Mouse (Mus musculus) brain, embryonic 14.5 days (tissue): Measurements from ENCODE around the gene Trim28.

Experiments used
- CTCF ChIP-seq: fragments of 200-500 bp; IDR thresholded peaks from 2 replicates; pipeline ENCODE4 v1.5.1; 2012; ENCODE audit warnings: inconsistent platforms, mild to moderate bottlenecking, moderate library complexity, borderline replicate concordance; ENCODE audit not compliant: insufficient read depth, insufficient read length; ENCODE audit errors: extremely low read depth
- POLR2A ChIP-seq: fragments of 200-500 bp; IDR thresholded peaks from 2 replicates; pipeline ENCODE4 v1.6.1; 2012; ENCODE audit warnings: mild to moderate bottlenecking, inconsistent platforms, borderline replicate concordance; ENCODE audit not compliant: poor library complexity, insufficient read depth, insufficient read length, severe bottlenecking; ENCODE audit errors: extremely low read depth

- TF ChIP-seq CTCF (no peak), POLR2A (no peak)
Measured at GRCm38 (mm10) chr7:12966104-12966845, 32.6 kb upstream of the Trim28 start.
